Mouse (Mus musculus): Measurements from ENCODE around the gene Wfdc17.

- TF ChIP-seq CHD2 (IDR thresholded peaks at IDR 0.05; ENCODE audit: low read depth, low read length) (no peak), ZNF384 (IDR thresholded peaks at IDR 0.05; ENCODE audit: low read depth, low read length) (no peak), MAFK (IDR thresholded peaks at IDR 0.05; ENCODE audit: insufficient read depth, low read depth, low read length) (no peak), HCFC1 (IDR thresholded peaks at IDR 0.05; ENCODE audit: borderline replicate concordance, insufficient read depth, low read length) (no peak)
These were observed 49.2 kb upstream of the Wfdc17 start for GRCm38 (mm10) chr11:83654606-83655005.
